Mouse (Mus musculus) brain, embryonic 14.5 days (tissue): ENCODE measurements around the gene Prmt3. TPM values are rescaled to one million over a fixed set of nuclear protein-coding genes. Genes with fewer than 3 reads are reported as not detected.

Experiments
- DNase-seq: peaks from one replicate; pipeline ENCODE4 v3.0.0-alpha.2; 2011; ENCODE audit warnings: low read depth
- CTCF ChIP-seq: fragments of 200-500 bp; IDR thresholded peaks from 2 replicates; pipeline ENCODE4 v1.5.1; 2012; ENCODE audit warnings: inconsistent platforms, mild to moderate bottlenecking, moderate library complexity, borderline replicate concordance; ENCODE audit not compliant: insufficient read depth, insufficient read length; ENCODE audit errors: extremely low read depth
- POLR2A ChIP-seq: fragments of 200-500 bp; IDR thresholded peaks from 2 replicates; pipeline ENCODE4 v1.6.1; 2012; ENCODE audit warnings: mild to moderate bottlenecking, inconsistent platforms, borderline replicate concordance; ENCODE audit not compliant: poor library complexity, insufficient read depth, insufficient read length, severe bottlenecking; ENCODE audit errors: extremely low read depth
- polyA plus RNA-seq: library from polyadenylated mRNA; depleted of rRNA; stranded (reverse); fragments of >200 nt; gene quantifications from 2 replicates; pipeline ENCODE4 v1.2.3, GENCODE M21; 2012

The Prmt3 gene
- polyA plus RNA-seq, 1 experiment = 41.1 TPM

GRCm38 (mm10) chr7:49825492-49825891 lies 47.3 kb downstream of the Prmt3 start:
- no peak for DNase-seq
- no peak for TF ChIP-seq CTCF
- TF ChIP-seq POLR2A = no peak

GRCm38 (mm10) chr7:49827920-49828319 lies 49.8 kb downstream of the Prmt3 start:
- no peak for DNase-seq
- no peak for TF ChIP-seq POLR2A

- DNase-seq = peak; percentile 92
- no peak for TF ChIP-seq POLR2A
- TF ChIP-seq CTCF = no peak
These were observed 64.5 kb downstream of the Prmt3 start for GRCm38 (mm10) chr7:49842366-49843282.

- TF ChIP-seq POLR2A (no peak), CTCF (no peak)
- no peak for DNase-seq
These were observed 65.3 kb downstream of the Prmt3 start for GRCm38 (mm10) chr7:49843304-49843933.

- DNase-seq = no peak
- no peak for TF ChIP-seq CTCF
- no peak for TF ChIP-seq POLR2A
These were observed 69.8 kb downstream of the Prmt3 start for GRCm38 (mm10) chr7:49847939-49848338.

- TF ChIP-seq POLR2A = no peak
- no peak for TF ChIP-seq CTCF
- DNase-seq = no peak
These were observed 75.4 kb downstream of the Prmt3 start for GRCm38 (mm10) chr7:49853342-49854181.

GRCm38 (mm10) chr7:49857347-49857746 lies 79.2 kb downstream of the Prmt3 start:
- DNase-seq = no peak
- no peak for TF ChIP-seq POLR2A
- no peak for TF ChIP-seq CTCF

- TF ChIP-seq POLR2A (no peak), CTCF (no peak)
- DNase-seq = no peak
These were observed 80.1 kb downstream of the Prmt3 start for GRCm38 (mm10) chr7:49858257-49858656.

- TF ChIP-seq CTCF (no peak), POLR2A (no peak)
- DNase-seq = no peak
These were observed 81.7 kb downstream of the Prmt3 start for GRCm38 (mm10) chr7:49859820-49860219.

GRCm38 (mm10) chr7:49861196-49861595 lies 83.0 kb downstream of the Prmt3 start:
- TF ChIP-seq CTCF (no peak), POLR2A (no peak)
- no peak for DNase-seq

GRCm38 (mm10) chr7:49863753-49864152 lies 85.6 kb downstream of the Prmt3 start:
- TF ChIP-seq POLR2A = no peak
- TF ChIP-seq CTCF = no peak
- no peak for DNase-seq
